Mouse (Mus musculus) ZHBTc4 (cell line): Measurements from ENCODE around the gene Dap3.
"Not testable (repeated sequence)": the region's sequence is repeated elsewhere in the genome, so short reads cannot be mapped to it uniquely, and the experiment has no call there.

Experiments
- DNase-seq: peaks from one replicate; pipeline ENCODE4 v3.0.0-alpha.2; 2011; ENCODE audit warnings: low read depth, low spot score

The Dap3 gene

GRCm38 (mm10) chr3:88913511-88914383, 37.2 kb downstream of the Dap3 start, which contains the start of gene Msto1:
TSS of gene Msto1 (minus strand) at chr3:88913999.
- DNase-seq: peak; percentile 98

- peak; percentile 45 for DNase-seq
Measured at GRCm38 (mm10) chr3:88912585-88912984, 38.4 kb downstream of the Dap3 start.

- no peak for DNase-seq
Measured at GRCm38 (mm10) chr3:88906393-88907159, 44.4 kb downstream of the Dap3 start.

GRCm38 (mm10) chr3:88905741-88906140, 45.2 kb downstream of the Dap3 start:
- no peak for DNase-seq

GRCm38 (mm10) chr3:88905209-88905608, 45.8 kb downstream of the Dap3 start:
- DNase-seq: no peak

GRCm38 (mm10) chr3:88904803-88905202, 46.2 kb downstream of the Dap3 start:
- no peak for DNase-seq

DNA sequence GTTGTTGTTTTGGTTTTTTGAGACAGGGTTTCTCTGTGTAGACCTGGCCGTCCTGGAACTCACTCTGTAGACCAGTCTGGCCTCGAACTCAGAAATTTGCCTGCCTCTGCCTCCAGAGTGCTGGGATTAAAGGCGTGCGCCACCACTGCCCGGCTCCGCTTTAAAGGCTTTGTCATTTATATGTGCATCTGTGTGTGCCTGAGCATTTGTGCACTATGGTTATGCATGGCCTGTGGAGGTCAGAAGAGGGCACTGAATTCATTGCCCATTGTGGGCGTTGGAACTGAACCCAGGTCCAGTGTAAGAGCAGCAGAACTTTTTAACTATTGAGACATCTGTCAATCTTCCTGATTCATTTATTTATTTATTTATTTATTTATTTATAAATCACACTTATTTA, 58.0 kb downstream of the Dap3 start:
- DNase-seq: peak; percentile 63

GRCm38 (mm10) chr3:88882536-88882935, 68.4 kb downstream of the Dap3 start:
- DNase-seq: not testable (repeated sequence)
